19 mouse cellular contexts compared by ENCODE assay signal in genomic region chr9:53910823-53911222, GRCm38 (mm10).
"Had no signal": no experiment of that assay in that cellular context is flagged by ENCODE, and none has a peak within 500 bp of the region (broad histone marks: within the 10 kb centered on the region; RNA-seq: fewer than 3 reads in every experiment).

No protein-coding gene starts in this region.

- H3K9me3 ChIP-seq: limb, embryonic 10.5 days; limb, embryonic 13.5 days; liver, embryonic 13.5 days; stomach, embryonic 15.5 days had no signal

- H3K27me3 ChIP-seq: limb, embryonic 13.5 days; liver, embryonic 13.5 days; stomach, embryonic 15.5 days had no signal

- H3K9ac ChIP-seq: limb, embryonic 13.5 days; liver, embryonic 13.5 days; stomach, embryonic 15.5 days had no signal

- H3K36me3 ChIP-seq: limb, embryonic 10.5 days; limb, embryonic 13.5 days; liver, embryonic 13.5 days; stomach, embryonic 15.5 days had no signal

- H3K4me3 ChIP-seq: limb, embryonic 10.5 days; limb, embryonic 13.5 days; liver, embryonic 13.5 days; stomach, embryonic 15.5 days had no signal

- H3K27ac ChIP-seq: limb, embryonic 10.5 days; limb, embryonic 13.5 days; liver, embryonic 13.5 days; stomach, embryonic 15.5 days had no signal

- ATAC-seq: inflammation-experienced regulatory T-cells, adult 6 months; intestine, embryonic 16.5 days had no signal

- H3K4me1 ChIP-seq: limb, embryonic 10.5 days; limb, embryonic 13.5 days; liver, embryonic 13.5 days; stomach, embryonic 15.5 days had no signal

- H3K4me2 ChIP-seq: limb, embryonic 13.5 days; liver, embryonic 13.5 days; stomach, embryonic 15.5 days had no signal

- DNase-seq: kidney, adult 18-20 months; kidney, adult 9 months; kidney, postnatal 14 days; kidney, postnatal 4 days; layer of hippocampus, adult 9-11 months; layer of hippocampus, postnatal 36 days; liver, embryonic 13.5 days; lung, adult 2 months; lung, postnatal 14 days; lung, postnatal 4 days; retina, postnatal 1 day; right cerebral cortex, postnatal 25 days; spleen, adult 18-20 months; thymus, postnatal 25 days had no signal
